In the genomic region with DNA sequence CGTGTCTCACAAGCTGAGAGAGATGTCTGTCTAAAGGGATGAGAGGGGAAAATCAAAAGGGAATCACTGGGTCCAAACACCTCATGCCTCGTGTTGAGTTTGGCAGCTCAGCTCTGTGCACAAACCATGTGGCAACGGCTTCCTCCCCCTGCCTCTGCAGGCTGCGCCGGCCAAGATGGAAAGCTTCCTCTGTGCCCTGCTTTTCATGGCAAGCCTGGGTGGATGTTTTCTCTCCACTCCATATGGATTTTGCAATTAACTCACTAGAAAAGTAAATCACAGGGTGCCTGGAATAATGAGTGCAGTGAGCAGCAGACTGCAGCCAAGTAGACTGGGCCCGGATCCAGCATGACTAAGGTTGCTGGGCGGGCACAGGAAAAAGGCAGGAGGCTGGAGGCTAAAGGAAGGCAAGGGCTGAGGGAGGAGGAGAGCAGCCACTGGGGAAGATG, we compare ENCODE assay signal across 8 mouse cellular contexts.
A peak's percentile ranks its signal among the peaks of the same experiment; 100 is the strongest.
DNase-seq lines count a peak whose midpoint lies in the region; ATAC-seq lines count a peak whose summit lies in the region.

No protein-coding gene starts in this region.

- intact Hi-C loops in gastrocnemius, postnatal 14 days (cut with DNase I; ENCODE audit: low total_unique reads) = no loop called here

- H3K4me1 ChIP-seq in intestine, embryonic 16.5 days (ENCODE audit: control insufficient read depth, insufficient read depth, low read length) = no peaks in the 10 kb centered on the region
- H3K4me1 ChIP-seq in neural tube, embryonic 14.5 days (ENCODE audit: control insufficient read depth, insufficient read depth, low read length) = peaks cover 12% of the 10 kb centered on the region; the same call in 1 of the 2 replicates

- no peaks in the 10 kb centered on the region for H3K36me3 ChIP-seq in intestine, embryonic 16.5 days (ENCODE audit: control insufficient read depth, insufficient read depth, low read length)
- no peaks in the 10 kb centered on the region for H3K36me3 ChIP-seq in neural tube, embryonic 14.5 days (ENCODE audit: control insufficient read depth, insufficient read depth, low read length)

- no peak overlapping the region for H3K4me3 ChIP-seq in intestine, embryonic 16.5 days (ENCODE audit: low read length)
- H3K4me3 ChIP-seq in neural tube, embryonic 14.5 days (ENCODE audit: low read depth, low read length) = no peak overlapping the region

- no peaks in the 10 kb centered on the region for H3K27me3 ChIP-seq in intestine, embryonic 16.5 days (replicated peaks; ENCODE audit: control insufficient read depth, insufficient read depth, low read length)
- no peaks in the 10 kb centered on the region for H3K27me3 ChIP-seq in neural tube, embryonic 14.5 days (ENCODE audit: control insufficient read depth, insufficient read depth, low read length)

- no peaks in the 10 kb centered on the region for H3K9me3 ChIP-seq in intestine, embryonic 16.5 days (ENCODE audit: control insufficient read depth, low read length)
- no peaks in the 10 kb centered on the region for H3K9me3 ChIP-seq in neural tube, embryonic 14.5 days (ENCODE audit: control insufficient read depth, low read length)

- H3K9ac ChIP-seq in intestine, embryonic 16.5 days (ENCODE audit: low read depth, low read length) = no peak overlapping the region
- no peak overlapping the region for H3K9ac ChIP-seq in neural tube, embryonic 14.5 days (replicated peaks; ENCODE audit: low read depth, low read length)

- 42% methylated on average over 7 of the region's 7 CpGs for WGBS in intestine, embryonic 16.5 days
- 23% methylated on average over 7 of the region's 7 CpGs for WGBS in neural tube, embryonic 14.5 days

- H3K27ac ChIP-seq in intestine, embryonic 16.5 days (ENCODE audit: low read length) = peak overlapping the region; percentile 37
- H3K27ac ChIP-seq in neural tube, embryonic 14.5 days (ENCODE audit: low read depth, low read length) = 0 out of 2 replicates have a peak overlapping the region, but pooled peaks have one; percentile 45

- peak; percentile 83 for ATAC-seq in intestine, embryonic 16.5 days
- peak; percentile 90 for ATAC-seq in neural tube, embryonic 14.5 days (ENCODE audit: low read depth)
- no peak for ATAC-seq in megakaryocyte-erythroid progenitor cell, adult 5-6 weeks (replicated peaks; ENCODE audit: low FRiP score, low TSS enrichment, poor library complexity, severe bottlenecking)

- peak; percentile 92 for DNase-seq in adrenal gland, postnatal 10 days
- DNase-seq in cerebellum, postnatal 4 days (ENCODE audit: low spot score in 2 of 2) = peak; percentile 49 to 81
- peak; percentile 82 for DNase-seq in gastrocnemius, postnatal 14 days
- peak; percentile 90 to 93 for DNase-seq in left cerebral cortex, adult 9 months (ENCODE audit: low spot score in 2 of 2)
- DNase-seq in thymus, postnatal 14 days = no peak

- no peak overlapping the region for H3K4me2 ChIP-seq in intestine, embryonic 16.5 days (ENCODE audit: low read depth, low read length)
- H3K4me2 ChIP-seq in neural tube, embryonic 14.5 days (ENCODE audit: low read depth, low read length) = no peak overlapping the region
